Mouse (Mus musculus) embryonic fibroblast, embryonic 13.5 days (primary cell): ENCODE results near the gene Snrpd3. TPM values are rescaled to one million over a fixed set of nuclear protein-coding genes. Genes with fewer than 3 reads are reported as not detected.

Experiments
- H3K27ac ChIP-seq: 2 replicates; pipeline ENCODE4 v1.5.1; 2012; ENCODE audit warnings: low read length, control low read depth, inconsistent platforms; ENCODE audit not compliant: insufficient read depth
- H3K4me1 ChIP-seq: 2 replicates; pipeline ENCODE4 v1.6.1; 2011; ENCODE audit warnings: low read length; ENCODE audit not compliant: control insufficient read depth, insufficient read depth
- H3K4me3 ChIP-seq: 2 replicates; pipeline ENCODE4 v1.5.1; 2011; ENCODE audit warnings: mild to moderate bottlenecking, control low read depth, low read length; ENCODE audit not compliant: insufficient read depth
- CTCF ChIP-seq: IDR thresholded peaks from 2 replicates; pipeline ENCODE4 v1.5.1; 2011; ENCODE audit warnings: mild to moderate bottlenecking, control low read depth, low read length, moderate library complexity, borderline replicate concordance; ENCODE audit not compliant: insufficient read depth
- POLR2A ChIP-seq: IDR thresholded peaks from 2 replicates; pipeline ENCODE4 v1.6.1; 2011; ENCODE audit warnings: low read depth, mild to moderate bottlenecking, control low read depth, low read length, moderate library complexity
- polyA plus RNA-seq: library from polyadenylated mRNA; stranded (reverse); fragments of >200 nt; gene quantifications from 2 replicates; pipeline ENCODE4 v1.2.4, GENCODE M21; 2011; ENCODE audit warnings: low read depth; ENCODE audit not compliant: missing spikeins, insufficient read length

The Snrpd3 gene
- polyA plus RNA-seq, 1 experiment = 317 TPM

- no peak overlapping the region for H3K27ac ChIP-seq
- no peak overlapping the region for H3K4me3 ChIP-seq
- no peaks in the 10 kb centered on the region; the same call in 1 of the 2 replicates for H3K4me1 ChIP-seq
- TF ChIP-seq CTCF (no peak), POLR2A (no peak)
These were observed 35.5 kb downstream of the Snrpd3 start for GRCm38 (mm10) chr10:75552701-75553450.

- TF ChIP-seq CTCF = no peak
- no peaks in the 10 kb centered on the region for H3K4me1 ChIP-seq
- H3K4me3 ChIP-seq = no peak overlapping the region
- H3K27ac ChIP-seq = no peak overlapping the region
These were observed 36.7 kb downstream of the Snrpd3 start for GRCm38 (mm10) chr10:75554090-75554489.

- no peak overlapping the region for H3K27ac ChIP-seq
- TF ChIP-seq POLR2A = no peak
- TF ChIP-seq CTCF = no peak
- no peaks in the 10 kb centered on the region for H3K4me1 ChIP-seq
- H3K4me3 ChIP-seq = no peak overlapping the region
These were observed 38.2 kb downstream of the Snrpd3 start for GRCm38 (mm10) chr10:75555557-75555956.

GRCm38 (mm10) chr10:75556026-75556425 is 38.7 kb downstream of the Snrpd3 start:
- Histone ChIP-seq H3K4me1 (no peaks in the 10 kb centered on the region), H3K27ac (no peak overlapping the region), H3K4me3 (no peak overlapping the region)
- TF ChIP-seq CTCF = no peak
- TF ChIP-seq POLR2A = no peak

GRCm38 (mm10) chr10:75558515-75558914 is 41.2 kb downstream of the Snrpd3 start:
- Histone ChIP-seq H3K4me1 (no peaks in the 10 kb centered on the region), H3K4me3 (no peak overlapping the region), H3K27ac (no peak overlapping the region)
- no peak for TF ChIP-seq POLR2A
- no peak for TF ChIP-seq CTCF

GRCm38 (mm10) chr10:75559041-75559675 is 41.8 kb downstream of the Snrpd3 start:
- H3K4me3 ChIP-seq = peak overlapping the region; percentile 7
- no peak overlapping the region for H3K27ac ChIP-seq
- no peaks in the 10 kb centered on the region for H3K4me1 ChIP-seq
- TF ChIP-seq POLR2A = no peak
- no peak for TF ChIP-seq CTCF

- TF ChIP-seq CTCF (no peak), POLR2A (no peak)
- Histone ChIP-seq H3K27ac (no peak within 1 kb of the TSS), H3K4me1 (no peaks in the 10 kb centered on the region), H3K4me3 (peak within 1 kb of the TSS; percentile 7)
These were observed 42.6 kb downstream of the Snrpd3 start, which contains the start of gene Lrrc75b for GRCm38 (mm10) chr10:75559676-75560548. Gene Lrrc75b (minus strand): TSS chr10:75560330.

- H3K27ac ChIP-seq = no peak overlapping the region
- no peak overlapping the region for H3K4me3 ChIP-seq
- H3K4me1 ChIP-seq = no peaks in the 10 kb centered on the region
- TF ChIP-seq CTCF (no peak), POLR2A (no peak)
These were observed 43.2 kb downstream of the Snrpd3 start for GRCm38 (mm10) chr10:75560549-75560899.

- TF ChIP-seq POLR2A (no peak), CTCF (no peak)
- H3K4me1 ChIP-seq = no peaks in the 10 kb centered on the region
- H3K27ac ChIP-seq = no peak within 1 kb of the TSS
- no peak within 1 kb of the TSS for H3K4me3 ChIP-seq
These were observed 43.8 kb downstream of the Snrpd3 start, which contains the start of gene Ggt1 for GRCm38 (mm10) chr10:75561071-75561654. Gene Ggt1 (plus strand): TSS chr10:75561604.
